Mouse (Mus musculus) liver, postnatal 0 days (tissue): Measurements from ENCODE around the gene Narf.

Source experiments
- CTCF ChIP-seq: sonication (generic); IDR thresholded peaks from 2 replicates; pipeline ENCODE4 v1.5.1; 2016; ENCODE audit warnings: antibody characterized with exemption, low read depth
- EP300 ChIP-seq: IDR thresholded peaks from 2 replicates; pipeline ENCODE4 v1.6.1; 2016; ENCODE audit warnings: antibody characterized with exemption, low read depth, mild to moderate bottlenecking

- TF ChIP-seq EP300 = no peak
- TF ChIP-seq CTCF = no peak
These were observed 24.0 kb downstream of the Narf start for GRCm38 (mm10) chr11:121261074-121261473.
